Mouse (Mus musculus): ENCODE data around the gene Adck1. TPM values are rescaled to one million over a fixed set of nuclear protein-coding genes. Genes with fewer than 3 reads are reported as not detected.

Adck1 gene
- polyA plus RNA-seq, 1 experiment from 2014 or later: 24.8 TPM

GRCm38 (mm10) chr12:88436962-88437750, 76.8 kb downstream of the Adck1 start:
- no peak overlapping the region for H3K4me2 ChIP-seq (ENCODE audit: low read length)
- 79% methylated on average over 15 of the region's 15 CpGs for WGBS
- no peak for TF ChIP-seq CTCF (IDR thresholded peaks at IDR 0.05; ENCODE audit: low read depth)
- no peak for ATAC-seq (replicated peaks; ENCODE audit: low FRiP score, low read depth)
- H3K4me1 ChIP-seq (replicated peaks; ENCODE audit: insufficient read depth, low read length): no peaks in the 10 kb centered on the region
- H3K27ac ChIP-seq: no peak overlapping the region
- no peak overlapping the region for H3K9ac ChIP-seq (ENCODE audit: low read depth, low read length)
- no peaks in the 10 kb centered on the region for H3K36me3 ChIP-seq (ENCODE audit: insufficient read depth, low read length)
- DNase-seq (ENCODE audit: low spot score): no peak
- H3K4me3 ChIP-seq (replicated peaks; ENCODE audit: low read depth, low read length): no peak overlapping the region
- no peaks in the 10 kb centered on the region for H3K9me3 ChIP-seq (replicated peaks; ENCODE audit: low read length)
- no peaks in the 10 kb centered on the region for H3K27me3 ChIP-seq (ENCODE audit: insufficient read depth, low read length)

DNA sequence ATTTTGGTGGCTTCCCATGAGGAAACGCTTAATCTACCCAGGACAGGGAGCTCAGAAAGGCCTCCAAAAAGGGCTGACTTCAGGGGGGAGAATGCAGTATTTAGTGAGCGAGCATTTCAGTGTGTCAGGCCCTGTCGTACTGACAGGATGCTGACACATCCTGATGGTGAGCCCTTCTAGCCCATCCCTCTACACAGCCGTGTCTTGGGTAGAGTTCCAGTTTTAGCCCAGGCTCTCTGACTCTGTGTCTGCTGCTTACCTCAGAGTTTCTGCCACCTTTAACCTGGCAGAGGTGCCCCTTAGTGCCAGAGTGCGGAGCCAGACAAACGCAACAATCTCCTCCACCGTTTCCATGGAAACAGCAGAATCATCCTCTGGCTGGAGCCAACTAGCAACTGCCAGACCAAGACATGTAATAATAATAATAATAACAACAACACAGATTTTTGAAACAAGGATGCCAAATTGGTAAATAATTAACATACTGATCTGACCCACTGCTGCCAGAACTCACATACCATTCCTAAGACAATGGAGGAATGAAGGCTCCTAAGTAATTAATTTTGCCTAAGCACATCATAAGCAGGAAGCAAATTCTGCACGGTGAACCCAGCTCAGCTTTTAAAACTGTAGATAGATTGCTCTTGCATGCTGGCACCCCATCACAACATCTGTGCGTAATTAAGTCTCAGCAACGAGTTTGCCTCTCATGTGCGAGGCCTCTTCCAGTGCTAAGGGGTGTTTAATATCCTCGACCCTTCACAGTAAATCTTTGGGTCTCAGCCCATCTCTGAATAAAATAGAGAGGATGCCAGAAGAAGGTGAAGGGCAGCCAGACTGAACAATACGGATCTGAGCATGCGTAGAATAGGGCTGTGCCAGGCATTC, 81.8 kb downstream of the Adck1 start:
- Histone ChIP-seq H3K36me3 (ENCODE audit: insufficient read depth, low read length) (no peaks in the 10 kb centered on the region), H3K27ac (no peak overlapping the region), H3K9ac (ENCODE audit: low read depth, low read length) (no peak overlapping the region), H3K4me2 (ENCODE audit: low read length) (no peak overlapping the region), H3K27me3 (ENCODE audit: insufficient read depth, low read length) (no peaks in the 10 kb centered on the region), H3K4me3 (replicated peaks; ENCODE audit: low read depth, low read length) (no peak overlapping the region), H3K4me1 (replicated peaks; ENCODE audit: insufficient read depth, low read length) (no peaks in the 10 kb centered on the region), H3K9me3 (replicated peaks; ENCODE audit: low read length) (no peaks in the 10 kb centered on the region)
- 73% methylated on average over 14 of the region's 14 CpGs for WGBS
- TF ChIP-seq CTCF (IDR thresholded peaks at IDR 0.05; ENCODE audit: low read depth): no peak
- DNase-seq (ENCODE audit: low spot score) (no peak), ATAC-seq (replicated peaks; ENCODE audit: low FRiP score, low read depth) (no peak)

- no peak for ATAC-seq (replicated peaks; ENCODE audit: low FRiP score, low read depth)
- no peaks in the 10 kb centered on the region for H3K36me3 ChIP-seq (ENCODE audit: insufficient read depth, low read length)
- H3K27ac ChIP-seq: no peak overlapping the region
- TF ChIP-seq CTCF (IDR thresholded peaks at IDR 0.05; ENCODE audit: low read depth): no peak
- no peaks in the 10 kb centered on the region for H3K9me3 ChIP-seq (replicated peaks; ENCODE audit: low read length)
- no peak for DNase-seq (ENCODE audit: low spot score)
- H3K27me3 ChIP-seq (ENCODE audit: insufficient read depth, low read length): no peaks in the 10 kb centered on the region
- whole genome bisulfite sequencing: 80% methylated on average over 5 of the region's 5 CpGs
- no peak overlapping the region for H3K4me2 ChIP-seq (ENCODE audit: low read length)
- H3K4me1 ChIP-seq (replicated peaks; ENCODE audit: insufficient read depth, low read length): no peaks in the 10 kb centered on the region
- no peak overlapping the region for H3K9ac ChIP-seq (ENCODE audit: low read depth, low read length)
- no peak overlapping the region for H3K4me3 ChIP-seq (replicated peaks; ENCODE audit: low read depth, low read length)
These were observed 83.7 kb downstream of the Adck1 start for GRCm38 (mm10) chr12:88444040-88444439.

DNA sequence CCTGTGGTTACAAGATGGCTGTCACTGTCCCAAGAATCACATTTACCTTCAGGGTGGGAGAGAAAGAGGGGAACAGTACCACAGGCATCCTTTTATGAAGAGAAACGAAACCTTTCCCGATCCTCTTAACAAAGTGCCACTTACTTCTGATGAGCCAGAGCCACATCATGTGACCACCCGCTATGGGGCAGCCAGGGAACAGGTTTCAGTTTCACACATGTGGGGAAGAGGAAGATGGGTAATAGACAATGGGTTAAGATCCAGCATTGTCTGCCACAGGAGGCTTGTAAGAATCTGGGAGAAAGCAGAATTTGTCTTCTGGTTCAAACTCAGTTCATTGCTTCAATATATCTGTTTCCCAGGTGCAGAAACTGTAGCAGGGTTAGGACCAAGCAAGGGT, 85.1 kb downstream of the Adck1 start:
- TF ChIP-seq CTCF (IDR thresholded peaks at IDR 0.05; ENCODE audit: low read depth): no peak
- Histone ChIP-seq H3K27me3 (ENCODE audit: insufficient read depth, low read length) (no peaks in the 10 kb centered on the region), H3K36me3 (ENCODE audit: insufficient read depth, low read length) (peaks cover 5% of the 10 kb centered on the region; the same call in 1 of the 2 replicates), H3K9me3 (replicated peaks; ENCODE audit: low read length) (no peaks in the 10 kb centered on the region), H3K4me1 (replicated peaks; ENCODE audit: insufficient read depth, low read length) (no peaks in the 10 kb centered on the region), H3K4me2 (ENCODE audit: low read length) (no peak overlapping the region), H3K27ac (no peak overlapping the region), H3K4me3 (replicated peaks; ENCODE audit: low read depth, low read length) (no peak overlapping the region), H3K9ac (ENCODE audit: low read depth, low read length) (no peak overlapping the region)
- 84% methylated on average over 3 of the region's 3 CpGs for WGBS
- ATAC-seq (replicated peaks; ENCODE audit: low FRiP score, low read depth) (no peak), DNase-seq (ENCODE audit: low spot score) (no peak)

GRCm38 (mm10) chr12:88450658-88451563, 90.6 kb downstream of the Adck1 start:
- no peak overlapping the region for H3K27ac ChIP-seq
- no peaks in the 10 kb centered on the region for H3K27me3 ChIP-seq (ENCODE audit: insufficient read depth, low read length)
- H3K9ac ChIP-seq (ENCODE audit: low read depth, low read length): no peak overlapping the region
- TF ChIP-seq CTCF (IDR thresholded peaks at IDR 0.05; ENCODE audit: low read depth): no peak
- ATAC-seq (replicated peaks; ENCODE audit: low FRiP score, low read depth) (no peak), DNase-seq (ENCODE audit: low spot score) (no peak)
- H3K4me1 ChIP-seq (replicated peaks; ENCODE audit: insufficient read depth, low read length): peaks cover 3% of the 10 kb centered on the region; the same call in 1 of the 2 replicates
- WGBS: 88% methylated on average over 4 of the region's 4 CpGs
- no peak overlapping the region for H3K4me3 ChIP-seq (replicated peaks; ENCODE audit: low read depth, low read length)
- H3K9me3 ChIP-seq (replicated peaks; ENCODE audit: low read length): no peaks in the 10 kb centered on the region
- H3K4me2 ChIP-seq (ENCODE audit: low read length): no peak overlapping the region
- peaks cover 11% of the 10 kb centered on the region; the same call in 1 of the 2 replicates for H3K36me3 ChIP-seq (ENCODE audit: insufficient read depth, low read length)

Data from kidney, postnatal 0 days (tissue).